Mouse (Mus musculus) layer of hippocampus, adult 9-11 months (tissue): ENCODE measurements around the gene Extl2.

Experiments
- DNase-seq: peaks from one replicate; pipeline ENCODE4 v3.0.0; 2022

The Extl2 gene

GRCm38 (mm10) chr3:116006978-116007940 is at the start of gene Extl2, which contains the start of gene Slc30a7:
Gene Extl2 (plus strand): TSS chr3:116007462.
Gene Slc30a7 (minus strand): TSS chr3:116007406.
- peak; percentile 88 for DNase-seq

- DNase-seq: no peak
Measured at GRCm38 (mm10) chr3:115961311-115962027, 45.8 kb upstream of the Extl2 start.

- DNase-seq: no peak
Measured at GRCm38 (mm10) chr3:115962028-115962415, 45.2 kb upstream of the Extl2 start.

GRCm38 (mm10) chr3:115963597-115963996 is 43.7 kb upstream of the Extl2 start:
- no peak for DNase-seq

GRCm38 (mm10) chr3:115964071-115964470 is 43.2 kb upstream of the Extl2 start:
- no peak for DNase-seq

GRCm38 (mm10) chr3:115968745-115969530 is 38.3 kb upstream of the Extl2 start:
- peak; percentile 18 for DNase-seq

- no peak for DNase-seq
Measured at GRCm38 (mm10) chr3:115971045-115971785, 36.0 kb upstream of the Extl2 start.

- DNase-seq: no peak
Measured at GRCm38 (mm10) chr3:115971891-115972646, 35.2 kb upstream of the Extl2 start.

- DNase-seq: no peak
Measured at GRCm38 (mm10) chr3:115974228-115974627, 33.0 kb upstream of the Extl2 start.

GRCm38 (mm10) chr3:115974995-115975394 is 32.3 kb upstream of the Extl2 start:
- DNase-seq: no peak

GRCm38 (mm10) chr3:115979000-115979399 is 28.3 kb upstream of the Extl2 start:
- DNase-seq: no peak

GRCm38 (mm10) chr3:115983217-115983616 is 24.0 kb upstream of the Extl2 start:
- DNase-seq: no peak

- DNase-seq: no peak
Measured at GRCm38 (mm10) chr3:115984653-115985052, 22.6 kb upstream of the Extl2 start.

GRCm38 (mm10) chr3:115985183-115985892 is 21.9 kb upstream of the Extl2 start:
- DNase-seq: no peak

GRCm38 (mm10) chr3:115992103-115992502 is 15.2 kb upstream of the Extl2 start:
- DNase-seq: no peak

GRCm38 (mm10) chr3:115992588-115992987 is 14.7 kb upstream of the Extl2 start:
- no peak for DNase-seq

GRCm38 (mm10) chr3:115993025-115993424 is 14.2 kb upstream of the Extl2 start:
- DNase-seq: no peak

- DNase-seq: no peak
Measured at GRCm38 (mm10) chr3:115996929-115997328, 10.3 kb upstream of the Extl2 start.

- DNase-seq: peak; percentile 27
Measured at GRCm38 (mm10) chr3:116006284-116006977, 831 bp upstream of the Extl2 start.

GRCm38 (mm10) chr3:116007941-116008440 is 729 bp downstream of the Extl2 start:
- DNase-seq: peak; percentile 86
